Mouse (Mus musculus) forebrain, embryonic 15.5 days (tissue): ENCODE measurements around the gene Wdr73. TPM values are rescaled to one million over a fixed set of nuclear protein-coding genes. Genes with fewer than 3 reads are reported as not detected.

Experiments used
- ATAC-seq: fragments of 200-750 bp; cut with Nextera tagmentation; replicated peaks from 2 replicates; pipeline ENCODE4 v1.8.0; 2017; ENCODE audit warnings: mild to moderate bottlenecking, moderate TSS enrichment, moderate library complexity
- H3K27ac ChIP-seq: fragments of 300-500 bp; sonication (generic); replicated peaks from 2 replicates; pipeline ENCODE4 v1.5.1; 2015; ENCODE audit warnings: mild to moderate bottlenecking, inconsistent platforms
- H3K27me3 ChIP-seq: fragments of 300-500 bp; sonication (generic); 2 replicates; pipeline ENCODE4 v1.6.1; 2015; ENCODE audit warnings: inconsistent platforms
- H3K36me3 ChIP-seq: fragments of 300-500 bp; sonication (generic); 2 replicates; pipeline ENCODE4 v1.6.1; 2015; ENCODE audit warnings: mild to moderate bottlenecking, inconsistent platforms
- H3K4me1 ChIP-seq: fragments of 300-500 bp; sonication (generic); 2 replicates; pipeline ENCODE4 v1.6.1; 2015; ENCODE audit warnings: inconsistent platforms
- H3K4me2 ChIP-seq: fragments of 300-500 bp; sonication (generic); replicated peaks from 2 replicates; pipeline ENCODE4 v1.6.1; 2015; ENCODE audit warnings: mild to moderate bottlenecking, inconsistent platforms
- H3K4me3 ChIP-seq: fragments of 300-500 bp; sonication (generic); 2 replicates; pipeline ENCODE4 v1.5.1; 2015; ENCODE audit warnings: mild to moderate bottlenecking, inconsistent platforms
- H3K9ac ChIP-seq: fragments of 300-500 bp; sonication (generic); replicated peaks from 2 replicates; pipeline ENCODE4 v1.6.1; 2015; ENCODE audit warnings: mild to moderate bottlenecking, inconsistent platforms
- H3K9me3 ChIP-seq: fragments of 300-500 bp; sonication (generic); 2 replicates; pipeline ENCODE4 v1.6.1; 2016; ENCODE audit warnings: inconsistent platforms
- WGBS: fragments of 180-500 bp; shearing (Covaris S2); methylation state at CpG from one replicate; pipeline ENCODE4 v1.1.7; 2015; ENCODE audit warnings: mixed read lengths; 5-methylcytosine and 5-hydroxymethylcytosine counted together
- polyA plus RNA-seq: library from polyadenylated mRNA; unstranded; fragments of >200 nt; fragmentation: Nextera tagmentation; extraction: Ambion mirVana; gene quantifications from 2 replicates; pipeline ENCODE4 v1.2.1, GENCODE M21; 2015

The Wdr73 gene
- polyA plus RNA-seq, 1 experiment from 2014 or later = 43.2 TPM

GRCm38 (mm10) chr7:80846280-80846678, 54.8 kb downstream of the Wdr73 start:
- H3K27me3 ChIP-seq = no peaks in the 10 kb centered on the region
- H3K4me1 ChIP-seq = no peaks in the 10 kb centered on the region
- no peak overlapping the region for H3K9ac ChIP-seq
- 90% methylated on average over 10 of the region's 10 CpGs for WGBS
- ATAC-seq = no peak
- no peak overlapping the region for H3K4me2 ChIP-seq
- no peak overlapping the region for H3K4me3 ChIP-seq
- H3K9me3 ChIP-seq = no peaks in the 10 kb centered on the region
- no peaks in the 10 kb centered on the region for H3K36me3 ChIP-seq
- no peak overlapping the region for H3K27ac ChIP-seq

GRCm38 (mm10) chr7:80845621-80846279, 55.3 kb downstream of the Wdr73 start:
- Histone ChIP-seq H3K9ac (no peak overlapping the region), H3K4me2 (no peak overlapping the region), H3K36me3 (no peaks in the 10 kb centered on the region), H3K4me1 (no peaks in the 10 kb centered on the region), H3K27ac (no peak overlapping the region), H3K4me3 (no peak overlapping the region), H3K9me3 (no peaks in the 10 kb centered on the region), H3K27me3 (no peaks in the 10 kb centered on the region)
- ATAC-seq = no peak
- WGBS = 79% methylated on average over 15 of the region's 15 CpGs

- ATAC-seq = no peak
- no peak overlapping the region for H3K27ac ChIP-seq
- no peaks in the 10 kb centered on the region for H3K9me3 ChIP-seq
- H3K4me3 ChIP-seq = no peak overlapping the region
- no peaks in the 10 kb centered on the region for H3K4me1 ChIP-seq
- no peak overlapping the region for H3K4me2 ChIP-seq
- no peaks in the 10 kb centered on the region for H3K36me3 ChIP-seq
- H3K27me3 ChIP-seq = no peaks in the 10 kb centered on the region
- no peak overlapping the region for H3K9ac ChIP-seq
- WGBS = 96% methylated on average over 12 of the region's 12 CpGs
Measured at GRCm38 (mm10) chr7:80844691-80845090, 56.4 kb downstream of the Wdr73 start.

GRCm38 (mm10) chr7:80843910-80844640, 57.0 kb downstream of the Wdr73 start:
- no peaks in the 10 kb centered on the region for H3K27me3 ChIP-seq
- H3K9ac ChIP-seq = no peak overlapping the region
- no peak for ATAC-seq
- no peaks in the 10 kb centered on the region for H3K9me3 ChIP-seq
- H3K27ac ChIP-seq = no peak overlapping the region
- H3K36me3 ChIP-seq = no peaks in the 10 kb centered on the region
- WGBS = 90% methylated on average over 8 of the region's 8 CpGs
- H3K4me1 ChIP-seq = no peaks in the 10 kb centered on the region
- no peak overlapping the region for H3K4me2 ChIP-seq
- H3K4me3 ChIP-seq = no peak overlapping the region

GRCm38 (mm10) chr7:80843176-80843575, 57.9 kb downstream of the Wdr73 start:
- no peaks in the 10 kb centered on the region for H3K4me1 ChIP-seq
- no peak overlapping the region for H3K9ac ChIP-seq
- H3K27me3 ChIP-seq = no peaks in the 10 kb centered on the region
- H3K27ac ChIP-seq = no peak overlapping the region
- 84% methylated on average over 1 of the region's 1 CpGs for WGBS
- no peaks in the 10 kb centered on the region for H3K9me3 ChIP-seq
- H3K4me2 ChIP-seq = no peak overlapping the region
- H3K36me3 ChIP-seq = no peaks in the 10 kb centered on the region
- H3K4me3 ChIP-seq = no peak overlapping the region
- no peak for ATAC-seq

- no peak for ATAC-seq
- Histone ChIP-seq H3K36me3 (no peaks in the 10 kb centered on the region), H3K4me1 (no peaks in the 10 kb centered on the region), H3K9ac (no peak overlapping the region), H3K27me3 (no peaks in the 10 kb centered on the region), H3K9me3 (no peaks in the 10 kb centered on the region), H3K4me3 (no peak overlapping the region), H3K4me2 (no peak overlapping the region), H3K27ac (no peak overlapping the region)
- 84% methylated on average over 5 of the region's 5 CpGs for WGBS
Measured at GRCm38 (mm10) chr7:80842132-80842531, 58.9 kb downstream of the Wdr73 start.

- no peak for ATAC-seq
- Histone ChIP-seq H3K27me3 (no peaks in the 10 kb centered on the region), H3K9me3 (no peaks in the 10 kb centered on the region), H3K36me3 (no peaks in the 10 kb centered on the region), H3K4me2 (no peak overlapping the region), H3K9ac (no peak overlapping the region), H3K27ac (no peak overlapping the region), H3K4me1 (no peaks in the 10 kb centered on the region), H3K4me3 (no peak overlapping the region)
- WGBS = 79% methylated on average over 4 of the region's 4 CpGs
Measured at GRCm38 (mm10) chr7:80840937-80841336, 60.1 kb downstream of the Wdr73 start.

Other genes with a start within 250 kb of the Wdr73 start
- 17.0 and 20.9 TPM in 2 replicates for gene Crtc3, start 212.4 kb downstream of the Wdr73 start, polyA plus RNA-seq
- 21.7 and 23.3 TPM in 2 replicates for gene Iqgap1, start 75.3 kb downstream of the Wdr73 start, polyA plus RNA-seq
- gene Zscan2, start 40.3 kb downstream of the Wdr73 start, polyA plus RNA-seq = 4.6 and 5.9 TPM in 2 replicates
- gene Nmb, start 3.8 kb upstream of the Wdr73 start, polyA plus RNA-seq = 7.1 TPM in 2 replicates
- 149 and 157 TPM in 2 replicates for gene Sec11a, start 46.5 kb upstream of the Wdr73 start, polyA plus RNA-seq
- 8.3 and 9.8 TPM in 2 replicates for gene Zfp592, start 92.4 kb upstream of the Wdr73 start, polyA plus RNA-seq
- 0.06 and 0.15 TPM in 2 replicates for gene Alpk3, start 156.3 kb upstream of the Wdr73 start, polyA plus RNA-seq
- gene Slc28a1, start 213.5 kb upstream of the Wdr73 start, polyA plus RNA-seq = not detected in 2 replicates